Mouse (Mus musculus): ENCODE results near the gene Brdt. TPM values are rescaled to one million over a fixed set of nuclear protein-coding genes. Genes with fewer than 3 reads are reported as not detected.

Gene Brdt
- total and polyA plus RNA-seq, 2 experiments from 2014 or later: 3.8 to 4.8 TPM

- no peaks in the 10 kb centered on the region for H3K27me3 ChIP-seq (ENCODE audit: insufficient read depth, low read length)
- H3K9me3 ChIP-seq (ENCODE audit: low read length): no peaks in the 10 kb centered on the region
- no peak for ATAC-seq
- H3K27ac ChIP-seq: no peak overlapping the region
- no peak overlapping the region for H3K9ac ChIP-seq (replicated peaks; ENCODE audit: low read length)
- no peaks in the 10 kb centered on the region for H3K36me3 ChIP-seq (ENCODE audit: insufficient read depth, low read length)
- TF ChIP-seq CTCF (IDR thresholded peaks at IDR 0.05; ENCODE audit: low read depth): peak; percentile 86
- 0% methylated on average over 1 of the region's 1 CpGs for WGBS
- H3K4me1 ChIP-seq (ENCODE audit: insufficient read depth, low read length): no peaks in the 10 kb centered on the region
- no peak overlapping the region for H3K4me3 ChIP-seq (ENCODE audit: low read length)
- no peak overlapping the region for H3K4me2 ChIP-seq (ENCODE audit: low read depth, low read length)
- DNase-seq (ENCODE audit: low spot score): peak; percentile 73
Measured at GRCm38 (mm10) chr5:107320703-107321102, 10.3 kb upstream of the Brdt start.

DNA sequence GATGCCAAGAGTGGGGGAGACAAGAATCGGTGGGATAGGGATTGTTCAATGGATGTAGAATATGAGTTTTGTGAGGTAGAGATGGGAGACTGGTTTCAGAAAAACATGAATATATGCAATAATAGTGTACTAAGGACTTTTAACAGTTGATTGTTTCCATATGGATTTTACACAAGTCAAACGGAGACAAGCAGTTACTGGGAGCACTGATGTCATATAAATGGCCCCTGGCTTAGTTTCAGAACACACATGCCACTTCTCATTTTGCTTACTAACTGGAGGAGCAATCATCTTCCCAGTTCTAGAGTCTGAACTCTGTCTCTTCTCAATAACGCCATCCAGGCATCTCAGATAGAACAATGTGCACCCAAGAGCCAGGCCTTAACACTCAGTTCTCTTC lies 9.4 kb downstream of the Brdt start:
- DNase-seq (ENCODE audit: low spot score): no peak
- H3K4me1 ChIP-seq (ENCODE audit: insufficient read depth, low read length): no peaks in the 10 kb centered on the region
- ATAC-seq: no peak
- H3K9ac ChIP-seq (replicated peaks; ENCODE audit: low read length): no peak overlapping the region
- H3K9me3 ChIP-seq (ENCODE audit: low read length): no peaks in the 10 kb centered on the region
- H3K27me3 ChIP-seq (ENCODE audit: insufficient read depth, low read length): no peaks in the 10 kb centered on the region
- WGBS: 81% methylated on average over 3 of the region's 3 CpGs
- no peak for TF ChIP-seq CTCF (IDR thresholded peaks at IDR 0.05; ENCODE audit: low read depth)
- no peaks in the 10 kb centered on the region for H3K36me3 ChIP-seq (ENCODE audit: insufficient read depth, low read length)
- H3K27ac ChIP-seq: no peak overlapping the region
- no peak overlapping the region for H3K4me2 ChIP-seq (ENCODE audit: low read depth, low read length)
- no peak overlapping the region for H3K4me3 ChIP-seq (ENCODE audit: low read length)

DNA sequence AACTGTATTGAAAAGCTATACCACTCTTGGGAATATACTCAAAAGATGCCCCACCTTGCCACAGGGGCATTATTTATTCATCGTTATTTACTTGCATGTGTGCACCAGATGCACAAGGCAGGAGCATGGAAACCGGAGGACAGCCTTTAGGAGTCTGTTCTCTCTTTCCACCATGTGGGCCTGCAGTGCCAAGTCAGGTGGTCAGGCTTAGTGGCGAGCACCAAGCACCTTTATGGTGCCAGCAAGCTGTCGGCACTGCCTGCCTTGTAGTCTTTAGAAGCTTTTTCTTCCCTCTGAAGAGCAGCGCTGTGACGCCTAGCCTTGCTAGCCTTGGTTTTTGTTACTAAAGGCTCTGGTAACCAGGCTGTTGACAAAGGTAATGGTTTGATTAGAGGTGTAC lies 11.9 kb downstream of the Brdt start:
- H3K27me3 ChIP-seq (ENCODE audit: insufficient read depth, low read length): no peaks in the 10 kb centered on the region
- no peak overlapping the region for H3K4me3 ChIP-seq (ENCODE audit: low read length)
- ATAC-seq: no peak

GRCm38 (mm10) chr5:107346214-107346613 lies 15.3 kb downstream of the Brdt start:
- 67% methylated on average over 1 of the region's 1 CpGs for WGBS
- no peak for TF ChIP-seq CTCF (IDR thresholded peaks at IDR 0.05; ENCODE audit: low read depth)
- Histone ChIP-seq H3K4me3 (ENCODE audit: low read length) (no peak overlapping the region), H3K9me3 (ENCODE audit: low read length) (no peaks in the 10 kb centered on the region), H3K4me1 (ENCODE audit: insufficient read depth, low read length) (no peaks in the 10 kb centered on the region), H3K27ac (no peak overlapping the region), H3K9ac (replicated peaks; ENCODE audit: low read length) (no peak overlapping the region), H3K36me3 (ENCODE audit: insufficient read depth, low read length) (no peaks in the 10 kb centered on the region), H3K4me2 (ENCODE audit: low read depth, low read length) (no peak overlapping the region), H3K27me3 (ENCODE audit: insufficient read depth, low read length) (no peaks in the 10 kb centered on the region)
- ATAC-seq (no peak), DNase-seq (ENCODE audit: low spot score) (no peak)

More for the DNA sequence above, 11.9 kb downstream of the Brdt start:
- 73% methylated on average over 6 of the region's 6 CpGs for WGBS
- no peak for TF ChIP-seq CTCF (IDR thresholded peaks at IDR 0.05; ENCODE audit: low read depth)
- H3K9ac ChIP-seq (replicated peaks; ENCODE audit: low read length): no peak overlapping the region
- no peaks in the 10 kb centered on the region for H3K9me3 ChIP-seq (ENCODE audit: low read length)
- H3K4me2 ChIP-seq (ENCODE audit: low read depth, low read length): no peak overlapping the region
- no peaks in the 10 kb centered on the region for H3K4me1 ChIP-seq (ENCODE audit: insufficient read depth, low read length)
- no peak overlapping the region for H3K27ac ChIP-seq
- H3K36me3 ChIP-seq (ENCODE audit: insufficient read depth, low read length): no peaks in the 10 kb centered on the region
- no peak for DNase-seq (ENCODE audit: low spot score)

DNA sequence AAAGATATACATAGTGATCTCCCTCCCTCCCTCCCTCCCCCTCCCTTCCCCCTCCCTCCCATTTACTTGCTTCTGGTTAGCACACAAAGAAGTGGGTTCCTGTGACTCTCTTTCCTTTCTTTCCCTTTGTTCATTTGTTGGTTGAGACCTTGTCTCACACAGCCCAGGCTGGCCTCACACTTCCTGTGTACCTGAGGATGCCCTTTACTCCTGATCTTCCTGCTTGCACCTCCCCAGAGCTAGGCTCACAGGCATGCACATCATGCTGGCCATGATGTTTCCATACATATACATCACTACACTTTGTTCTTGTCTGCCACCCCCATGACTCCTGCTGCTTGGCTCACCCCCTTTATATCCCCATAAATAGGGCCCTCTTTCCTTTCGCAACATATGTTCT lies 21.6 kb downstream of the Brdt start:
- H3K9me3 ChIP-seq (ENCODE audit: low read length): no peaks in the 10 kb centered on the region
- H3K4me2 ChIP-seq (ENCODE audit: low read depth, low read length): no peak overlapping the region
- 89% methylated on average over 1 of the region's 1 CpGs for WGBS
- no peak overlapping the region for H3K4me3 ChIP-seq (ENCODE audit: low read length)
- no peak for TF ChIP-seq CTCF (IDR thresholded peaks at IDR 0.05; ENCODE audit: low read depth)
- H3K27ac ChIP-seq: no peak overlapping the region
- no peak for DNase-seq (ENCODE audit: low spot score)
- H3K27me3 ChIP-seq (ENCODE audit: insufficient read depth, low read length): no peaks in the 10 kb centered on the region
- ATAC-seq: no peak
- H3K4me1 ChIP-seq (ENCODE audit: insufficient read depth, low read length): no peaks in the 10 kb centered on the region
- H3K36me3 ChIP-seq (ENCODE audit: insufficient read depth, low read length): no peaks in the 10 kb centered on the region
- no peak overlapping the region for H3K9ac ChIP-seq (replicated peaks; ENCODE audit: low read length)

GRCm38 (mm10) chr5:107353981-107354380 lies 23.0 kb downstream of the Brdt start:
- Histone ChIP-seq H3K27me3 (ENCODE audit: insufficient read depth, low read length) (no peaks in the 10 kb centered on the region), H3K4me2 (ENCODE audit: low read depth, low read length) (no peak overlapping the region), H3K27ac (no peak overlapping the region), H3K4me1 (ENCODE audit: insufficient read depth, low read length) (no peaks in the 10 kb centered on the region), H3K4me3 (ENCODE audit: low read length) (no peak overlapping the region), H3K9ac (replicated peaks; ENCODE audit: low read length) (no peak overlapping the region), H3K36me3 (ENCODE audit: insufficient read depth, low read length) (no peaks in the 10 kb centered on the region), H3K9me3 (ENCODE audit: low read length) (no peaks in the 10 kb centered on the region)
- WGBS: 69% methylated on average over 3 of the region's 3 CpGs
- DNase-seq (ENCODE audit: low spot score): no peak
- ATAC-seq: no peak
- TF ChIP-seq CTCF (IDR thresholded peaks at IDR 0.05; ENCODE audit: low read depth): no peak

DNA sequence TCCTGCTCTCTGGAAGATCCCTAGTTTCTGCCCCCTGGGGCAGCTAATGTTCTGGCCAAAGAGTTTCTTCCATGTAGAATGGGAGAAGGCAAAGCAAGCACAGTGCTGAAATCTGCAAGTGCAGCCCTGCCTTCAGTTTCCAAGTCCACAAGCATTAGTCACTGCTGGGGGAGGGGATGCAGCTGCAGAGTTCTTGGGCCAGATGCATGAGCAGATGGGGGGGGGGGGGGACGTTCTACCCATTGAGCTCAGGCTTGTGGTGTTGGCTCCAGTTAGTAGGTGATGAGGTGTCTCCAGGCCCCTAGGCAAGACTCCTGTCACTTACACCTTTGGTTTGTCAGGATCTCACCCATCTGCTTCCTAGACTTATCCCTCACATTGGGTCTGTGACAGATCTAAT lies 24.8 kb downstream of the Brdt start:
- Histone ChIP-seq H3K9me3 (ENCODE audit: low read length) (no peaks in the 10 kb centered on the region), H3K9ac (replicated peaks; ENCODE audit: low read length) (no peak overlapping the region), H3K4me3 (ENCODE audit: low read length) (no peak overlapping the region), H3K4me1 (ENCODE audit: insufficient read depth, low read length) (no peaks in the 10 kb centered on the region), H3K27me3 (ENCODE audit: insufficient read depth, low read length) (no peaks in the 10 kb centered on the region), H3K36me3 (ENCODE audit: insufficient read depth, low read length) (no peaks in the 10 kb centered on the region), H3K4me2 (ENCODE audit: low read depth, low read length) (no peak overlapping the region), H3K27ac (no peak overlapping the region)
- no peak for TF ChIP-seq CTCF (IDR thresholded peaks at IDR 0.05; ENCODE audit: low read depth)
- no peak for ATAC-seq
- 57% methylated on average over 1 of the region's 1 CpGs for WGBS
- no peak for DNase-seq (ENCODE audit: low spot score)
